Mouse (Mus musculus) hindbrain, embryonic 16.5 days (tissue): ENCODE data around the gene Nfyb. TPM values are rescaled to one million over a fixed set of nuclear protein-coding genes. Genes with fewer than 3 reads are reported as not detected.

Source experiments
- ATAC-seq: fragments of 200-750 bp; cut with Nextera tagmentation; 2 replicates; pipeline ENCODE4 v1.8.0; 2017; ENCODE audit warnings: moderate TSS enrichment, moderate library complexity
- H3K27ac ChIP-seq: fragments of 300-500 bp; sonication (generic); 2 replicates; pipeline ENCODE4 v1.5.1; 2014; ENCODE audit warnings: low read depth, mild to moderate bottlenecking, control low read depth, low read length, moderate library complexity
- H3K27me3 ChIP-seq: fragments of 300-500 bp; sonication (generic); replicated peaks from 2 replicates; pipeline ENCODE4 v1.6.1; 2014; ENCODE audit warnings: low read length; ENCODE audit not compliant: control insufficient read depth, insufficient read depth
- H3K36me3 ChIP-seq: fragments of 300-500 bp; sonication (generic); 2 replicates; pipeline ENCODE4 v1.6.1; 2014; ENCODE audit warnings: mild to moderate bottlenecking, low read length, moderate library complexity, mixed read lengths; ENCODE audit not compliant: control insufficient read depth, insufficient read depth
- H3K4me1 ChIP-seq: fragments of 300-500 bp; sonication (generic); 2 replicates; pipeline ENCODE4 v1.6.1; 2014; ENCODE audit warnings: low read depth, low read length; ENCODE audit not compliant: control insufficient read depth, insufficient read depth
- H3K4me2 ChIP-seq: fragments of 300-500 bp; sonication (generic); 2 replicates; pipeline ENCODE4 v1.6.1; 2014; ENCODE audit warnings: mild to moderate bottlenecking, low read length, control low read depth, moderate library complexity
- H3K4me3 ChIP-seq: fragments of 300-500 bp; sonication (generic); 2 replicates; pipeline ENCODE4 v1.5.1; 2014; ENCODE audit warnings: mild to moderate bottlenecking, low read length, control low read depth, moderate library complexity
- H3K9ac ChIP-seq: fragments of 300-500 bp; sonication (generic); 2 replicates; pipeline ENCODE4 v1.6.1; 2014; ENCODE audit warnings: low read depth, mild to moderate bottlenecking, control low read depth, low read length, moderate library complexity
- H3K9me3 ChIP-seq: fragments of 300-500 bp; sonication (generic); 2 replicates; pipeline ENCODE4 v1.6.1; 2014; ENCODE audit warnings: mild to moderate bottlenecking, low read length, moderate library complexity; ENCODE audit not compliant: control insufficient read depth
- WGBS: fragments of 180-500 bp; shearing (Covaris S2); extraction: QIAGEN DNeasy Blood & Tissue Kit; methylation state at CpG from one replicate; pipeline ENCODE4 v1.1.7; 2014; 5-methylcytosine and 5-hydroxymethylcytosine counted together
- polyA plus RNA-seq: library from polyadenylated mRNA; unstranded; fragments of >200 nt; fragmentation: Nextera tagmentation; extraction: Ambion mirVana; gene quantifications from 2 replicates; pipeline ENCODE4 v1.2.1, GENCODE M21; 2015

The Nfyb gene
- polyA plus RNA-seq, 1 experiment from 2014 or later = 37.3 TPM

DNA sequence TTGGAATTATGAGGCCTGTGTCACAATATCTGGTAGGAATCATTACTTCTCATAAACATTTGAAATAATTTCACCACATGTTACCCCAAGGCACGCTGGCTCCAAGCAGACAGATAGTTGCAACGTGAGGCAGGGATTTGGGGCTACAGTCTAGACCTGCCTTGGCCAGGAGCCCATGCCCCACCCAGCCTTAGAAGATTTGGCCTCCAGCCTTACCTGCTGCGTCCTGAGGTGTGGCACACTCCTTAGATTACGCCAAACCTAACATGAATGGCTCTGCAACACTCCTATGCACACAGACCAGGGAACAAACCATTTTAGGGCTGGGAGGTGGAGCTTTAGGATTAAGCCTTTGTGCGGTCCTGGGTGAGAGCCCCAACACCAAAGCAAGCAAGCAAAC, 36.1 kb upstream of the Nfyb start:
- H3K27me3 ChIP-seq = no peaks in the 10 kb centered on the region
- no peak for ATAC-seq
- peaks cover 5% of the 10 kb centered on the region; the same call in 1 of the 2 replicates for H3K4me1 ChIP-seq
- no peak overlapping the region for H3K9ac ChIP-seq
- no peaks in the 10 kb centered on the region for H3K36me3 ChIP-seq
- H3K9me3 ChIP-seq = no peaks in the 10 kb centered on the region
- H3K4me3 ChIP-seq = no peak overlapping the region
- H3K27ac ChIP-seq = no peak overlapping the region
- no peak overlapping the region for H3K4me2 ChIP-seq
- 83% methylated on average over 5 of the region's 5 CpGs for WGBS

DNA sequence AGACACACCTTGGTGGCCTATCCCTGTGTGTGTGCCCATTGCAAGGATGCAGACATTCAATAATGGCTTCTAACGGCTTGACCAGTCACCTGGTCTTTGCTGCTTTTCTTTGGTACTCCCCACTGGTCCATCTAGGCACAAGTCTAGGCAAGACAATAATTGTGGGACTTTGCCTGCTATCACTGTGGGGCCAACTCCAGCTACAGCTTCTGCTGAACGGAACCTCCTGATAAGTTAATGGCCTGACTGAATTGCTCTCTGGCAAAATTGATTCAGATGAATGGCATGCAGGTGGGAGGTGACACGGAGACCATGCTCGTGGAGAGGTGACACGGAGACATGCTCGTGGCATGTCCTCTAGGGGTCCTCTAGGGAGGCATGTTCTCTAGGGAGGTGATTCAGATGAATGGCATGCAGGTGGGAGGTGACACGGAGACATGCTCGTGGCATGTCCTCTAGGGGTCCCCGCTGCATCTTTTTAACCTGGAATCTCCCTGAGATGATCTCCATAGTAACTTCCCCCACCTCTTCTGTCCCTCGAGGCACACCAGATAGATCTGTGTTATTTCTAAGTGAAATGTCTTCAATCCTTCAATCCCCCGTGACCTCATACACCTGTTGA, 34.5 kb upstream of the Nfyb start:
- WGBS = 66% methylated on average over 11 of the region's 11 CpGs
- Histone ChIP-seq H3K27me3 (no peaks in the 10 kb centered on the region), H3K9ac (no peak overlapping the region), H3K4me2 (no peak overlapping the region), H3K4me3 (no peak overlapping the region), H3K9me3 (no peaks in the 10 kb centered on the region), H3K27ac (no peak overlapping the region), H3K4me1 (peaks cover 7% of the 10 kb centered on the region; the same call in 1 of the 2 replicates), H3K36me3 (no peaks in the 10 kb centered on the region)
- no peak for ATAC-seq

DNA sequence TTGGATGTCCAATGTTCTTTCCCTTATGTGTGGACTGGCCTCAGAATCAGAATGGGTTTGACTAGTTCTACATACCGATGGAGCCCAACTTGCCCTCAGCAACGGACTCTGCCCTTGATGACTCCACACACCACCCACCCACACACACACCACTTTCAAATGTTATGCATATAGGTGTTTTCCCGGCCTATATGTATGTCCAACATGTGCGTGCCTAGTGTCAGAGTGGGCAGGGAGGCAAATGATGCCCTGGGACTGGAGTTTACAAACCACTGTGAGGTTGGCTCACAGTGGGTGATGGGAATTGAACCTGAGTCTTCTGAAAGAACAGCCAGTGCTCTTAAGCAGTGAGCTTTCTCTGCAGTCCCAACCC, 33.2 kb upstream of the Nfyb start:
- no peaks in the 10 kb centered on the region for H3K27me3 ChIP-seq
- no peak overlapping the region for H3K9ac ChIP-seq
- H3K4me1 ChIP-seq = peaks cover 7% of the 10 kb centered on the region; the same call in 1 of the 2 replicates
- ATAC-seq = no peak
- no peak overlapping the region for H3K27ac ChIP-seq
- H3K4me2 ChIP-seq = no peak overlapping the region
- H3K36me3 ChIP-seq = no peaks in the 10 kb centered on the region
- H3K9me3 ChIP-seq = no peaks in the 10 kb centered on the region
- no peak overlapping the region for H3K4me3 ChIP-seq
- WGBS = 94% methylated on average over 4 of the region's 4 CpGs

DNA sequence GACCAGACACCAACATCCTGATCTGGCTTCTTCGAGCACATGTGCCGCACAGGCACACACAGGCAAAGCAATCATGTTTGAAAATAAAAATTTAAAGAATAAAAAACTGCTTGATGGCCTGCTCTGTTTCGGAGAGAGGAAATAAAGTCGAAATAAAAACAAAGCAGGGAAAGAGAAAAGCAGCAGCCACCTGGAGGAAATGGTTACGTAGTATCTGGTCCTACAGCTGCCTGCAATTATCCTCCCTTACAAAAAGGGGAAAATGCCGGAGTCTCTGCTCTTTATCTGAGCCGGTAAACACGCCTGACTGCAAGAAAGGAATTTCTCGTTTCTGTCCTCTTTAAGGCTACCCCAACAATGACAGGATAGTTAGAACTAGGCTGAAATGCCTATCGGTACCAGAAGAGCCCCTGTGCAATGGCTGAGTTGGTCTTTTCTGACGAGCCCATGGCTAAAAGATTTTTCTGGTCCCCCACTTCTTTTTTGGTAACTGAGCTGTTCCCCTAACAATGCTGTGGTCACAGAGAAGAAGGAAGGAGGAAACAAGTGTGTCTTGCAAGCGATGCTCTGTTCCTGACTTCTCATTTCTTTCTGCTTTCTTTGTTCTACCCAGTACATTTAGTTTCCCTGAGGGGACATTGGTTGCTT, 32.7 kb upstream of the Nfyb start:
- Histone ChIP-seq H3K4me2 (no peak overlapping the region), H3K9me3 (no peaks in the 10 kb centered on the region), H3K9ac (no peak overlapping the region), H3K27ac (no peak overlapping the region), H3K27me3 (no peaks in the 10 kb centered on the region), H3K4me3 (no peak overlapping the region), H3K4me1 (peaks cover 7% of the 10 kb centered on the region; the same call in 1 of the 2 replicates), H3K36me3 (no peaks in the 10 kb centered on the region)
- WGBS = 45% methylated on average over 12 of the region's 12 CpGs
- ATAC-seq = no peak

DNA sequence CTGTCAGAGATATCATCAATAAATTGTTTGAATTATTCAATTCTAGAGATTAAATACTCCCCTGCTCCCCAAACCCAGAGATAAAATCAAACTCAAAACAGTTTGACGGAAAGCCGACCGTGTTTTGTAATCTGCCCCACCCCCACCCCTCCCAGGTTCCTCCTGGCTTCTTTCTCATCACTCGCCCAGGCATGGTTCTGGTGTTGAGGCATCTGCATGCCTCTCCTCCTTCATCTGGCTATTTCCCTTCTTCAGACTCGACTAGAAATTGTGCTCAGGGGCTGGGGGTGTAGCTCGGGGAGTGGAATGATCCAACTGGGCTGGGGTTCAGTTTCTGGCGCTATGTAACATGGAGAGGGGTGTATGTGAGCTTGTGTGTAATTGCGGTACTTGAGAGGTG, 31.8 kb upstream of the Nfyb start:
- Histone ChIP-seq H3K9me3 (no peaks in the 10 kb centered on the region), H3K36me3 (no peaks in the 10 kb centered on the region), H3K4me2 (peak overlapping the region; percentile 50), H3K27me3 (no peaks in the 10 kb centered on the region), H3K27ac (no peak overlapping the region), H3K9ac (peak overlapping the region; percentile 17; the same call in 1 of the 2 replicates), H3K4me1 (peaks cover 7% of the 10 kb centered on the region; the same call in 1 of the 2 replicates), H3K4me3 (peak overlapping the region; percentile 15)
- ATAC-seq = peak; percentile 20; the same call in 1 of the 2 replicates
- WGBS = 47% methylated on average over 8 of the region's 8 CpGs

DNA sequence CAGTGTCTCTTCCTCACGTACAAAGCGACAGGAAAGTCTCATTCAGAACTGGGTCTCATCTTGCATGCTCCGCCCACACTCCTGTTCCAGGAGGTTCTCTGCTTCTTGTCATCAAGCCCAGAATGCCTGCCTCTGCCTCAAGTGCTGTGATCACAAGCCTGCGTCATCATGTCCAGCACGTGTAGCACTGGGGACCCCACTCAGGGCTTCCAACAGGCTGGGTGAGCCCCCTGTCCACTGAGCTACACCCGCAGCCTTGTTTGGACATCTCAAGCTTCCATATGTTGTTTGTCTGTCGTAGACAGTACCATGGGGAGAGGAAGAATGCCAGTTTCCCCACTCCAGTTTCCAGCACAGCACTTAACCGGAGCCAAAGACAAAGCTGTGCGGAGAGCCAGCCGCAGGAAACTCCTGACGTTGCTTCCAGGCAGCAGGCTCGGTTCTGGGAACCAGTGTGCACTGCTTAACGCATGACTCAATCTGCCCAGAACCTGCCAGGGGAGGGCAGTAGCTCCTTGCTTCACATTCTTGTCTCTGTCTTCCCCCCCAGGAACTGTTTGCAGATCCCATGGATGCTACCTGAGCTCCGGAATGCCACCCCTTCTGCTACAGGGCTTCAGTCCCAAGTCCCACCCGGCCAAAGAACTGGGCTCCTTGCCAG, 31.3 kb upstream of the Nfyb start:
- Histone ChIP-seq H3K4me1 (peaks cover 7% of the 10 kb centered on the region; the same call in 1 of the 2 replicates), H3K27ac (no peak overlapping the region), H3K9ac (peak overlapping the region; percentile 17; the same call in 1 of the 2 replicates), H3K36me3 (no peaks in the 10 kb centered on the region), H3K4me2 (peak overlapping the region; percentile 50), H3K4me3 (peak overlapping the region; percentile 23), H3K9me3 (no peaks in the 10 kb centered on the region), H3K27me3 (no peaks in the 10 kb centered on the region)
- 42% methylated on average over 15 of the region's 15 CpGs for WGBS
- ATAC-seq = peak; percentile 85

DNA sequence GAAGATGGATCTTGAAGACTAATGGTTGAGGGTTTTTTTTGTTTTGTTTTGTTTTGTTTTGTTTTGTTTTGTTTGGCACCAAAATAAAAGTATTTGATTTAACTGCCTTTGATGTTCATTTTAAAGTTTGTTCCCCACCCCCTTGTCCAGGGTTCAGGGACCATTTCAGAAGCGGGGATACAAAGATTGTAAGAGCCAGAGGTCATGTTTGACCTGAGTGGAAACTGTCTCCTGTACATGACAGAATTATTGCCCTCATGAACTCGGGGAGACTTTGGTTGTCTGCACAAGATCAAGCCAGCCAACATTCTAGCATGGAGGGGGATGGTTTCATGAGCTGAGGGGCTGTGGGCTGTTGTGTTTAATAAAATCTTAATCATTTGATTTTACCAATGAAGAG, 28.4 kb upstream of the Nfyb start:
- Histone ChIP-seq H3K4me3 (no peak overlapping the region), H3K4me1 (peaks cover 7% of the 10 kb centered on the region; the same call in 1 of the 2 replicates), H3K9me3 (no peaks in the 10 kb centered on the region), H3K9ac (no peak overlapping the region), H3K27ac (no peak overlapping the region), H3K4me2 (no peak overlapping the region), H3K27me3 (no peaks in the 10 kb centered on the region), H3K36me3 (no peaks in the 10 kb centered on the region)
- 80% methylated on average over 2 of the region's 2 CpGs for WGBS
- ATAC-seq = no peak

DNA sequence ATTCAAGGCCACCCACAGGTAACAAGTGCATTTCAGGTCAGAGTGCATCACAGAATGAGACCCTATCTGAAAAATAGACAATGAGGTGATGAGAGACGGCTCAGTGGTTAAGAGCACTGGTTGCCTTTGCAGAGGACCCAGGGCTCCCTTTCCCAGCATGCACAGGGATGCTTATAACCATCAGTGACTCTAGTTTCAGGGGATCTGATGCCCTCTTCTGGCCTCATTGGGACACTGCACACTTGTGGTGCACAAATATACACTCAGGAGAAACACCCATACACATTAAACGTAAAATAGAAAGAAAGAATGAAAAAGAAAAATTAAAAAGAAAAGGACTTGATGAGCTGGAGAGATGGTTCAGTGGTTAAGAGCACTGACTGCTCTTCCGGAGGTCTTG, 27.8 kb upstream of the Nfyb start:
- 93% methylated on average over 3 of the region's 3 CpGs for WGBS

DNA sequence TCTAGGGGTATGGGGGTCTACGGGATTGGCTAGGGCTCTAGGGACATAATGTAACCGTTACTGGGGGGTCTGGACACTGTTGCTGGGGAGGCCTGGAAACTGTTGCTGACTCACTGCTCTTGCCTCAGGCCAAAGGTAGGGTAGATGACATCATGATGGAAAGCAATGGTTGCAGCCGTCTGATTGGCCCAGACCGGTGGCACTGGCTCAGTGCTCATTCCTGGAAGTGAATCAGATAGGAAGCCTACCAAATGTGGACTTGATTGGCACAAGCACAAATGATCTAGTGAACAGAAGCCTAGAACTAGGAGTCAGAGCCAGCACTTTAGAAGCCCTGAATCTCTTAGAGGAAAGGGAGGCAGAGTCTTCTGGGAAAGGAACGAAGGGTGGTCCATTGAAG, 26.6 kb upstream of the Nfyb start:
- Histone ChIP-seq H3K4me3 (no peak overlapping the region), H3K4me2 (no peak overlapping the region), H3K9ac (no peak overlapping the region), H3K4me1 (peaks cover 6% of the 10 kb centered on the region; the same call in 1 of the 2 replicates), H3K9me3 (no peaks in the 10 kb centered on the region), H3K36me3 (no peaks in the 10 kb centered on the region), H3K27ac (no peak overlapping the region), H3K27me3 (no peaks in the 10 kb centered on the region)
- no peak for ATAC-seq
- 94% methylated on average over 5 of the region's 5 CpGs for WGBS

More for the DNA sequence above, 27.8 kb upstream of the Nfyb start:
- Histone ChIP-seq H3K4me3 (no peak overlapping the region), H3K4me2 (no peak overlapping the region), H3K9ac (no peak overlapping the region), H3K4me1 (peaks cover 7% of the 10 kb centered on the region; the same call in 1 of the 2 replicates), H3K36me3 (no peaks in the 10 kb centered on the region), H3K9me3 (no peaks in the 10 kb centered on the region), H3K27ac (no peak overlapping the region), H3K27me3 (no peaks in the 10 kb centered on the region)
- ATAC-seq = no peak
